Comparison of ENCODE assay signal across 13 mouse cellular contexts in the genomic region with DNA sequence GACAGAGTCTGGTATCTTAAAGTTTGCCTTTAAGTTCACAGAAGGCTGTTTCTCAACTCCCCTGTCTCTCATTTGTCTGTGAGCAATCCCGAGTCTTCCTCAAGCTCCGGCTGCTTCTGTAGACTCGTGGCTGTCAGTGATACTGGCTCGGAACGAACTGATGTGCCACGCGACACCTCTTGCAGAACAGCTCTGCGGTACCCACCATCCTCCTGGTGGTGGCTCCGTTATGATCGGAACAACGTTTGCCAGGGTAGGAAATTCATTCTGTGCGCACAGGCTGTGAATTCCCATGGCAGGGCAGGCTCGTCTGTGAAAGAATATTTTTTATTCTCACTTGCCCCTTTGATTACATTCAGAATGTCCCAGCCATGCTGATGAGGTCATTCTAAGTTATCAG.
DNase-seq lines count a peak whose midpoint lies in the region; ATAC-seq lines count a peak whose summit lies in the region.
"Had no signal": no experiment of that assay in that cellular context is flagged by ENCODE, and none has a peak within 500 bp of the region (broad histone marks: within the 10 kb centered on the region; RNA-seq: fewer than 3 reads in every experiment).

No protein-coding gene starts in this region.

- H3K4me2 ChIP-seq in hindbrain, embryonic 15.5 days: peak overlapping the region; percentile 28
- H3K4me2 ChIP-seq in hindbrain, embryonic 13.5 days: no peak overlapping the region
- H3K4me2 ChIP-seq: liver, embryonic 15.5 days; stomach, embryonic 15.5 days had no signal

- H3K4me1 ChIP-seq in hindbrain, embryonic 15.5 days (replicated peaks): no peaks in the 10 kb centered on the region
- H3K4me1 ChIP-seq in hindbrain, embryonic 13.5 days (replicated peaks): no peaks in the 10 kb centered on the region
- H3K4me1 ChIP-seq in limb, embryonic 10.5 days: peaks cover 6% of the 10 kb centered on the region
- no peaks in the 10 kb centered on the region for H3K4me1 ChIP-seq in hindbrain, embryonic 10.5 days (replicated peaks)
- H3K4me1 ChIP-seq: liver, embryonic 15.5 days; stomach, embryonic 15.5 days had no signal

- no peak overlapping the region for H3K4me3 ChIP-seq in hindbrain, embryonic 15.5 days
- no peak overlapping the region for H3K4me3 ChIP-seq in hindbrain, embryonic 13.5 days
- H3K4me3 ChIP-seq in limb, embryonic 10.5 days: no peak overlapping the region
- no peak overlapping the region for H3K4me3 ChIP-seq in hindbrain, embryonic 10.5 days
- H3K4me3 ChIP-seq: liver, embryonic 15.5 days; stomach, embryonic 15.5 days had no signal

- WGBS in hindbrain, embryonic 15.5 days: 59% methylated on average over 13 of the region's 13 CpGs
- 77% methylated on average over 13 of the region's 13 CpGs for WGBS in hindbrain, embryonic 13.5 days
- 85% methylated on average over 13 of the region's 13 CpGs for WGBS in limb, embryonic 10.5 days
- 87% methylated on average over 13 of the region's 13 CpGs for WGBS in hindbrain, embryonic 10.5 days

- H3K27me3 ChIP-seq in hindbrain, embryonic 15.5 days: no peaks in the 10 kb centered on the region
- H3K27me3 ChIP-seq in hindbrain, embryonic 13.5 days: no peaks in the 10 kb centered on the region
- H3K27me3 ChIP-seq in limb, embryonic 10.5 days (ENCODE audit: low read depth, poor library complexity, severe bottlenecking): no peaks in the 10 kb centered on the region
- no peaks in the 10 kb centered on the region for H3K27me3 ChIP-seq in hindbrain, embryonic 10.5 days (ENCODE audit: insufficient read depth, poor library complexity, severe bottlenecking)
- H3K27me3 ChIP-seq: liver, embryonic 15.5 days; stomach, embryonic 15.5 days had no signal

- peak; percentile 26 to 48 for DNase-seq in frontal cortex, postnatal 10 days (ENCODE audit: low spot score in 2 of 2)
- DNase-seq in layer of hippocampus, postnatal 14 days (ENCODE audit: low spot score in 2 of 2): peak; percentile 32 to 56
- DNase-seq in right cerebral cortex, postnatal 10 days (ENCODE audit: low spot score in 2 of 2): peak; percentile 67 to 72
- DNase-seq in limb, embryonic 10.5 days (ENCODE audit: low spot score): no peak
- no peak for DNase-seq in adrenal gland, postnatal 36 days
- DNase-seq in hindbrain, embryonic 10.5 days (ENCODE audit: low spot score): no peak
- DNase-seq: gastrocnemius, postnatal 36 days; kidney, adult 11 months; thymus, postnatal 4 days had no signal

- H3K9ac ChIP-seq in hindbrain, embryonic 15.5 days: no peak overlapping the region
- H3K9ac ChIP-seq in hindbrain, embryonic 13.5 days: no peak overlapping the region
- H3K9ac ChIP-seq: liver, embryonic 15.5 days; stomach, embryonic 15.5 days had no signal

- H3K9me3 ChIP-seq in hindbrain, embryonic 15.5 days: no peaks in the 10 kb centered on the region
- no peaks in the 10 kb centered on the region for H3K9me3 ChIP-seq in hindbrain, embryonic 13.5 days
- no peaks in the 10 kb centered on the region for H3K9me3 ChIP-seq in limb, embryonic 10.5 days (replicated peaks)
- no peaks in the 10 kb centered on the region for H3K9me3 ChIP-seq in hindbrain, embryonic 10.5 days
- H3K9me3 ChIP-seq: liver, embryonic 15.5 days; stomach, embryonic 15.5 days had no signal

- H3K36me3 ChIP-seq in hindbrain, embryonic 15.5 days: no peaks in the 10 kb centered on the region
- no peaks in the 10 kb centered on the region for H3K36me3 ChIP-seq in hindbrain, embryonic 13.5 days
- no peaks in the 10 kb centered on the region for H3K36me3 ChIP-seq in limb, embryonic 10.5 days
- H3K36me3 ChIP-seq in hindbrain, embryonic 10.5 days: no peaks in the 10 kb centered on the region
- H3K36me3 ChIP-seq: liver, embryonic 15.5 days; stomach, embryonic 15.5 days had no signal

- H3K27ac ChIP-seq in hindbrain, embryonic 15.5 days (replicated peaks): no peak overlapping the region
- no peak overlapping the region for H3K27ac ChIP-seq in hindbrain, embryonic 13.5 days
- no peak overlapping the region for H3K27ac ChIP-seq in limb, embryonic 10.5 days
- H3K27ac ChIP-seq in hindbrain, embryonic 10.5 days: no peak overlapping the region
- H3K27ac ChIP-seq: liver, embryonic 15.5 days; stomach, embryonic 15.5 days had no signal

- no peak for ATAC-seq in hindbrain, embryonic 15.5 days (ENCODE audit: low FRiP score, low read depth)
- no peak for ATAC-seq in hindbrain, embryonic 13.5 days (ENCODE audit: low FRiP score)

Comparison
In these comparisons a context has a peak if more than half of its experiments do, and no peak if none do; other contexts are left out.
1. DNase-seq: peak in frontal cortex, postnatal 10 days (2 of 2), layer of hippocampus, postnatal 14 days (2 of 2) and right cerebral cortex, postnatal 10 days (2 of 2); none in limb, embryonic 10.5 days (single experiment), adrenal gland, postnatal 36 days (0 of 2) and hindbrain, embryonic 10.5 days (single experiment).